Mouse (Mus musculus) neural tube, embryonic 12.5 days (tissue): ENCODE results near the gene Nags. TPM values are rescaled to one million over a fixed set of nuclear protein-coding genes. Genes with fewer than 3 reads are reported as not detected.
"Not testable (repeated sequence)": the region's sequence is repeated elsewhere in the genome, so short reads cannot be mapped to it uniquely, and the experiment has no call there.

Source experiments
- ATAC-seq: fragments of 200-750 bp; cut with Nextera tagmentation; 2 replicates; pipeline ENCODE4 v1.8.0; 2017; ENCODE audit warnings: low read depth, mild to moderate bottlenecking, moderate TSS enrichment, moderate library complexity; ENCODE audit not compliant: low FRiP score
- H3K27ac ChIP-seq: fragments of 300-500 bp; sonication (generic); 2 replicates; pipeline ENCODE4 v1.5.1; 2016
- H3K27me3 ChIP-seq: fragments of 300-500 bp; sonication (generic); replicated peaks from 2 replicates; pipeline ENCODE4 v1.6.1; 2016; ENCODE audit warnings: mild to moderate bottlenecking
- H3K36me3 ChIP-seq: fragments of 300-500 bp; sonication (generic); 2 replicates; pipeline ENCODE4 v1.6.1; 2016; ENCODE audit warnings: mild to moderate bottlenecking
- H3K4me1 ChIP-seq: fragments of 300-500 bp; sonication (generic); 2 replicates; pipeline ENCODE4 v1.6.1; 2016
- H3K4me2 ChIP-seq: fragments of 300-500 bp; sonication (generic); replicated peaks from 2 replicates; pipeline ENCODE4 v1.6.1; 2016; ENCODE audit warnings: mild to moderate bottlenecking
- H3K4me3 ChIP-seq: fragments of 300-500 bp; sonication (generic); 2 replicates; pipeline ENCODE4 v1.5.1; 2016
- H3K9ac ChIP-seq: fragments of 300-500 bp; sonication (generic); 2 replicates; pipeline ENCODE4 v1.6.1; 2016; ENCODE audit warnings: mild to moderate bottlenecking
- H3K9me3 ChIP-seq: fragments of 300-500 bp; sonication (generic); 2 replicates; pipeline ENCODE4 v1.6.1; 2016; ENCODE audit warnings: mild to moderate bottlenecking
- WGBS: fragments of 180-500 bp; shearing (Covaris S2); methylation state at CpG from one replicate; pipeline ENCODE4 v1.1.7; 2016; 5-methylcytosine and 5-hydroxymethylcytosine counted together
- polyA plus RNA-seq: library from polyadenylated mRNA; unstranded; fragments of >200 nt; fragmentation: Nextera tagmentation; extraction: Ambion mirVana; gene quantifications from 2 replicates; pipeline ENCODE4 v1.2.1, GENCODE M21; 2016

The Nags gene
- polyA plus RNA-seq, 1 experiment from 2014 or later: not detected

- no peaks in the 10 kb centered on the region for H3K36me3 ChIP-seq
- no peak; the same call in 1 of the 2 replicates for ATAC-seq
- H3K4me3 ChIP-seq: no peak overlapping the region
- 0 out of 2 replicates have a peak overlapping the region, but pooled peaks have one; percentile 26 for H3K9ac ChIP-seq
- no peak overlapping the region for H3K27ac ChIP-seq
- peak overlapping the region; percentile 56 for H3K4me2 ChIP-seq
- H3K4me1 ChIP-seq: 0 out of 2 replicates have a peak, but pooled peaks cover 10% of the 10 kb centered on the region
- 48% methylated on average over 13 of the region's 13 CpGs for WGBS
- H3K27me3 ChIP-seq: peaks cover 14% of the 10 kb centered on the region; the same call in 1 of the 2 replicates
- no peaks in the 10 kb centered on the region for H3K9me3 ChIP-seq
These were observed 7.5 kb upstream of the Nags start for GRCm38 (mm10) chr11:102137625-102138446.

GRCm38 (mm10) chr11:102138447-102138740, 6.9 kb upstream of the Nags start:
- Histone ChIP-seq H3K27ac (no peak overlapping the region), H3K27me3 (peaks cover 19% of the 10 kb centered on the region; the same call in 1 of the 2 replicates), H3K9me3 (no peaks in the 10 kb centered on the region), H3K36me3 (no peaks in the 10 kb centered on the region), H3K4me3 (no peak overlapping the region), H3K4me1 (0 out of 2 replicates have a peak, but pooled peaks cover 10% of the 10 kb centered on the region), H3K4me2 (peak overlapping the region; percentile 56), H3K9ac (0 out of 2 replicates have a peak overlapping the region, but pooled peaks have one; percentile 26)
- WGBS: under 1% methylated on average over 18 of the region's 18 CpGs
- no peak for ATAC-seq

- Histone ChIP-seq H3K27me3 (peaks cover 33% of the 10 kb centered on the region), H3K27ac (no peak overlapping the region), H3K4me2 (no peak overlapping the region), H3K4me3 (no peak overlapping the region), H3K9ac (no peak overlapping the region), H3K36me3 (no peaks in the 10 kb centered on the region), H3K9me3 (no peaks in the 10 kb centered on the region), H3K4me1 (0 out of 2 replicates have a peak, but pooled peaks cover 8% of the 10 kb centered on the region)
- 3% methylated on average over 5 of the region's 5 CpGs for WGBS
- no peak for ATAC-seq
These were observed 4.8 kb upstream of the Nags start for GRCm38 (mm10) chr11:102140508-102140907.

GRCm38 (mm10) chr11:102142355-102142754, 3.0 kb upstream of the Nags start:
- no peak overlapping the region for H3K27ac ChIP-seq
- H3K27me3 ChIP-seq: peaks cover 47% of the 10 kb centered on the region
- WGBS: 71% methylated on average over 7 of the region's 7 CpGs
- ATAC-seq: no peak
- peaks cover 19% of the 10 kb centered on the region; the same call in 1 of the 2 replicates for H3K4me1 ChIP-seq
- H3K4me3 ChIP-seq: no peak overlapping the region
- H3K36me3 ChIP-seq: no peaks in the 10 kb centered on the region
- H3K4me2 ChIP-seq: no peak overlapping the region
- H3K9ac ChIP-seq: no peak overlapping the region
- no peaks in the 10 kb centered on the region for H3K9me3 ChIP-seq

GRCm38 (mm10) chr11:102144957-102145470, 299 bp upstream of the Nags start:
- WGBS: 22% methylated on average over 13 of the region's 13 CpGs
- 0 out of 2 replicates have a peak overlapping the region, but pooled peaks have one; percentile 18 for H3K9ac ChIP-seq
- peak overlapping the region; percentile 51 for H3K4me2 ChIP-seq

GRCm38 (mm10) chr11:102146005-102146404, 692 bp downstream of the Nags start:
- Histone ChIP-seq H3K4me3 (no peak overlapping the region), H3K27ac (no peak overlapping the region), H3K9me3 (no peaks in the 10 kb centered on the region), H3K4me1 (peaks cover 15% of the 10 kb centered on the region; the same call in 1 of the 2 replicates), H3K36me3 (no peaks in the 10 kb centered on the region), H3K4me2 (peak overlapping the region; percentile 51), H3K9ac (no peak overlapping the region), H3K27me3 (peaks cover 67% of the 10 kb centered on the region)
- WGBS: 3% methylated on average over 16 of the region's 16 CpGs
- no peak for ATAC-seq

More at GRCm38 (mm10) chr11:102144957-102145470, 299 bp upstream of the Nags start:
- Histone ChIP-seq H3K9me3 (no peaks in the 10 kb centered on the region), H3K4me1 (peaks cover 15% of the 10 kb centered on the region; the same call in 1 of the 2 replicates), H3K36me3 (no peaks in the 10 kb centered on the region), H3K27ac (no peak overlapping the region), H3K4me3 (peak overlapping the region; percentile 22; the same call in 1 of the 2 replicates), H3K27me3 (peaks cover 67% of the 10 kb centered on the region)
- no peak for ATAC-seq

- Histone ChIP-seq H3K27me3 (peaks cover 67% of the 10 kb centered on the region), H3K4me2 (no peak overlapping the region), H3K36me3 (no peaks in the 10 kb centered on the region), H3K27ac (no peak overlapping the region), H3K9me3 (no peaks in the 10 kb centered on the region), H3K9ac (no peak overlapping the region), H3K4me1 (peaks cover 15% of the 10 kb centered on the region; the same call in 1 of the 2 replicates), H3K4me3 (no peak overlapping the region)
- 0 out of 2 replicates have a peak, but pooled peaks have one; percentile 21 for ATAC-seq
- 11% methylated on average over 17 of the region's 17 CpGs for WGBS
These were observed 1.2 kb downstream of the Nags start for GRCm38 (mm10) chr11:102146531-102146930.

GRCm38 (mm10) chr11:102147213-102147989, 2.1 kb downstream of the Nags start:
- no peak for ATAC-seq
- Histone ChIP-seq H3K9ac (no peak overlapping the region), H3K27ac (no peak overlapping the region), H3K4me2 (no peak overlapping the region), H3K36me3 (peaks cover 1% of the 10 kb centered on the region), H3K4me1 (peaks cover 15% of the 10 kb centered on the region; the same call in 1 of the 2 replicates), H3K4me3 (no peak overlapping the region), H3K9me3 (no peaks in the 10 kb centered on the region), H3K27me3 (peaks cover 67% of the 10 kb centered on the region)
- WGBS: 13% methylated on average over 34 of the region's 34 CpGs

- Histone ChIP-seq H3K9me3 (no peaks in the 10 kb centered on the region), H3K27ac (0 out of 2 replicates have a peak within 1 kb of the TSS, but pooled peaks have one; percentile 43), H3K27me3 (no peaks in the 10 kb centered on the region), H3K9ac (peak within 1 kb of the TSS; percentile 70), H3K36me3 (peaks cover 28% of the 10 kb centered on the region), H3K4me2 (peak within 1 kb of the TSS; percentile 80), H3K4me1 (peaks cover 14% of the 10 kb centered on the region), H3K4me3 (peak within 1 kb of the TSS; percentile 79)
- ATAC-seq: peak; percentile 90
- under 1% methylated on average over 37 of the region's 37 CpGs for WGBS
These were observed 10.9 kb downstream of the Nags start, which contains the start of gene Tmem101 for GRCm38 (mm10) chr11:102156039-102156785. Gene Tmem101 (minus strand): TSS chr11:102156404.

- ATAC-seq: 0 out of 2 replicates have a peak, but pooled peaks have one; percentile 3
- Histone ChIP-seq H3K9ac (no peak overlapping the region), H3K4me3 (no peak overlapping the region), H3K27me3 (no peaks in the 10 kb centered on the region), H3K4me2 (peak overlapping the region; percentile 80), H3K27ac (no peak overlapping the region), H3K4me1 (peaks cover 14% of the 10 kb centered on the region), H3K9me3 (no peaks in the 10 kb centered on the region), H3K36me3 (peaks cover 31% of the 10 kb centered on the region)
- WGBS: 12% methylated on average over 1 of the region's 1 CpGs
These were observed 11.4 kb downstream of the Nags start for GRCm38 (mm10) chr11:102156786-102157089.

GRCm38 (mm10) chr11:102158024-102158423, 12.7 kb downstream of the Nags start:
- WGBS: 86% methylated on average over 2 of the region's 2 CpGs

More at GRCm38 (mm10) chr11:102158024-102158423, 12.7 kb downstream of the Nags start:
- not testable (repeated sequence) for H3K27ac ChIP-seq, ATAC-seq, H3K4me3 ChIP-seq, H3K4me2 ChIP-seq, H3K27me3 ChIP-seq, H3K9me3 ChIP-seq, H3K9ac ChIP-seq
- Histone ChIP-seq H3K4me1 (peaks cover 14% of the 10 kb centered on the region), H3K36me3 (peaks cover 35% of the 10 kb centered on the region)
